Mouse (Mus musculus): ENCODE measurements at regions not wholly inside any gene's neighbourhood (a gene's known extent, or its start where the extent isn't known, plus 50 kb on each side); places are given as distances from the start of the nearest gene placed in this dataset.

DNA sequence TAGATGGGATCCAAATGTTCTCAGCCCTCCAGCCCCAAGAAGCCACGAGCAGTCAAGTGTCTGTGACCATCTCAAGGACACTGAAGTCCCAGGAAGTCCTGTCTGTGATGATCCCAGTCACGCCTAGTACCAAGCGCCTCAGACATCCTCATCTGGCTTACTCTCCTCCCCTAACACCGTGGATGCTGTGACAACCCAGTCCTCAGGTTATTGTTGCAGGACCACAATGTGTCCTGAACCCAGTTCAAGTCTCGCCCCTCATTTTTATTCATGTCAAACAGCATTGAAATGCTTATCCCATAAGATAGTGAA is 129.4 kb upstream of the Mvb12b start:
- TF ChIP-seq CTCF (IDR thresholded peaks at IDR 0.05; ENCODE audit: low read depth) (no peak), EP300 (optimal IDR thresholded peaks at IDR 0.05) (no peak)
